Mouse (Mus musculus) heart, adult 11 months (tissue): ENCODE measurements at regions not wholly inside any gene's neighbourhood (a gene's known extent, or its start where the extent isn't known, plus 50 kb on each side); places are given as distances from the start of the nearest gene placed in this dataset.
A peak's percentile ranks its signal among the peaks of the same experiment; 100 is the strongest.
"Not testable (repeated sequence)": the region's sequence is repeated elsewhere in the genome, so short reads cannot be mapped to it uniquely, and the experiment has no call there.

Experiments used
- DNase-seq: peaks from one replicate; pipeline ENCODE4 v3.0.0; 2022

DNA sequence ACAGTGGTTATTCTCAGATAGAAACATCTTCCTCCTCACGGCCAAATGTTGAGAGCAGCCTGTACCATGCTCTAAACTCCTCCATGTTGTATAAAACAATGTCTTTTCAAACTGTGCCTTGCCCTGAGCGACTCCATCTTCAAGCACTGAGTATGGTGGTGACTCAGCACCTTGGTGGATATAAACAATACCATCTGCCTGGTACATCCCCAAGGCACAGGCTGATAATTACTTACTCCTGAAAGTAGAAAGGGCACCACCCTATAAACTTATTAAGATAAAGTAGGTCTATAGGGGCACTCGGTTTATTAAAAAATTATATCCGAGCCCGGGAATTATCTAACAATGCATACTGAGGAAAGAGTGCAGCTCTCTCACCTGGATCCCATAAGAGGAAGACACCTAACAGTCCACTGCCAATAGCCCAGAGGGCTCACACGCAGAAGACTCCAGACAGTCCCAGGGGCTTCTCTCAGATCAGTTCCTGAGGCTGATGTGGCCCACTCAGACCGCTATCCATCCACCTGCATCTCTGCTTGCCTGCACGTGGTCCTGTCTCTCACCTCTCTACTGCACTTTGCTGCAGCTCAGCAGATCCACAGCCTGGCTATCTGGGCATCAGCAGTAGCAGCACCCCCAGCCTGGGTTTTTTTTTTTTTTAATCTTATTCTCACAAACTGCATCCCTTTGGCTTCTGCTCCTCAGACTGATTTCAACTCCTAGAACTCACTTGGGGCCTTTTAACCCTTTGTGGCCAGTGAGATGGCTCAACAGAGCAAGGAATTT is 109.7 kb upstream of the Dlg1 start:
- no peak for DNase-seq

DNA sequence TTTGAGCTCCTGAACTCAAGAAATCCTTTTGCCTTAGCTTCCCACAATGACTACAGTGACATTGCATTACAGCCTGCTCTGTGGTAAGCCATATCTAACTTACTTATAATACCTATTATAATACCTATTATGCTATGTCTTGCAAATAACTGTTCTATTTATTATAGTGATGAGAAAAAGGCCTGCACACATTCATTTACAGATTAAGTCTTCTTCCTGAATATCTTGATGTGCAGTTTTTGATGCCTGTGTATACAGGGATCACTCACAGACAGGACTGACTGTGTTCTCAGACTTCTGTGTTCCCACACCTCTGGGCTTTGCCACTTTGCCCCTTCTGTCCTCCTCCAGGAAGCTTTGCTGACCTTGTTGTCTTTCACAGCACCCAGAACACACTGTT is 102.8 kb upstream of the Dlg1 start:
- no peak for DNase-seq

DNA sequence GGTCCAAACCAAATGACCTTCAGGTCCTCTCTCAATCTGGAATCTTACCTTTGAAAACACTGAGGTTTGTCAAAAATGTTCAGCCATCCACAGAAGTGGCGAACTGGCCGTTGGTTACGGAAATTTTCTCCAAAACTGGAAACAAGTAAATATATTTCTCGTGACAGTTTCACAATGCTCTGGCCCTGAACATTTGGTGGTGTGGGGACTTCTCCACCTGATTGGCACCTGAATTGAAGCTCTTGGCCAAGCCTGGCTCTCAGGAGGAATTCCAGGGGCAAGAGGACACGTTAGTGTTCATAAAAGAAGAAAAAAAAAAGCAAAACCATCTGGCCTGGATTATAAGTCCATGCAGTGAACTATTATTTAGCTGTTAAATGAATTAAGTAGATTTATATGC is 98.3 kb upstream of the Dlg1 start:
- DNase-seq = no peak

DNA sequence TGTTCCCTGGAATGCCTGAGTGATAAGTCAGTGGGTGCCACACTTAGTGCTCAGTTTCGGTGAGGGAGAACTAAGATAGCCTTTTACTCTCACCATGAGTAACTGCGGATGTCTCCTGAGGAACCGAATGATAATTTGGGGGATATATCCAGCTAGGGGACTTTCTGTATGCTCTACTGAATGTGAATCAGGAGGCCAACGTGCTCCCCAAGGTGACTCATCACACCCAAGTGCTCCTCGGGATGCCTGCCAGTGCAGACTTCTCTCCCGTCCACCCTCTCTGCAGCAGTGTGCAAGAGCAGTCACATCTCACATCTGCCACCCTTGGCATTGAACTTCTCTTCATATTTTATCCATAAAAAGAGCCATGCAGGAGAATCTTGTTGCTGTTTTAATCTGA is 94.9 kb upstream of the Dlg1 start:
- DNase-seq = no peak

DNA sequence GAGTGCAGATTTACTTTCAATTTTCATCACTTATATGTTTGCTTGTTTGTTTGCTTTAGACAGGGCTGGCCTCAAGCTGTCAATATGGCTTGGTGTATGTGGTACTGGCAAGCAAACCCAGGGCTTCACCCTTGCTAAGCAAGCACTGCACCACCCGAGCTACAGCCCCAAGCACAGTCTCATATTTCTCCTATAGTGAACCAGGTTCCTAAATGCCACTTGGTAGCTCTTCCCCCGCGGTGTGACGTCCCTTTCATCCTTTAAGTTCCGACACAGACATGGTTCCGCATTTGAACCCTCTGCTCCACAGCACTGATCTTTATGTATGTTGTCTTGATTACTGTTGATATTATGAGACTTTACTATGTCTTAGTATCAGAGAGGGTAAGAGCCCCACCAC is 93.4 kb upstream of the Dlg1 start:
- DNase-seq = no peak

DNA sequence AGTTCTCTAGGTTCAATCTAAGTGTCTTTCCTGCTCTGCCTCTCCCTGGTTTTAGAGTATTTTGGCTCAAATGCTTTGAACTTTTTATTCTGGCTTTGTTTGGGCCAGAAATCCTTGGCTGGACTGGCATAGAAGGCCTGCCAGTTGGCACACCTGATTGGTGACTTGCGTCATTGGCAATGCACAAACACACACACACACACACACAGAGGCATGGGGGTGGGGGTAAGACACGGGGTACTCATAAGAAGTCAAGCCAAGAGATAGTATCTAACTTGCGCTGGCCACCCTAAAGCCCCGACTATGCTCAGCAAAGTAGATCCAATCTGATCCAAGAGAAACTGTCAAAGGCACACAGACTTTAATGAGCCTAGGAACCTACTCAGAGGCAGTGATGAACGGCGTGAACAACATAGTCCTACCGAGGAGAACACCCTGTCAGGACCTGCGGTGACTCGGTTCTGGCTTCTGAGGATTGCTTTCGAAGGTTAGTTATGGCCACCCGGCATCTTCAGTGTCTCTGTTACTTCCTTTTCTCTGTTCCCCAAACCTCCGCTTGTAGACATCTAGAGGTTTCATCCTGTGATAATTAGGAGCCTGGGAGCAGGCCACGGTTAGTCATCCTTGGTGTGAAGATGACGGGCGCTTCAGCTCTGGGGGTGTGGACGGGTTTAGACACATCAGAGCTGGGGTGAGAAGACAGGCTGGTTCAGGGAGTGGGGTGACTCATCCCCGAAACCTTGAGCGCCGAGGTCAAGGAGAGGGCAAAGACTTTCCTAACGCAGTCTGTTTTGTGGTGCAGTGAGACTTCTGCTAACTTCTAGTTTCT is 92.7 kb upstream of the Dlg1 start:
- no peak for DNase-seq

DNA sequence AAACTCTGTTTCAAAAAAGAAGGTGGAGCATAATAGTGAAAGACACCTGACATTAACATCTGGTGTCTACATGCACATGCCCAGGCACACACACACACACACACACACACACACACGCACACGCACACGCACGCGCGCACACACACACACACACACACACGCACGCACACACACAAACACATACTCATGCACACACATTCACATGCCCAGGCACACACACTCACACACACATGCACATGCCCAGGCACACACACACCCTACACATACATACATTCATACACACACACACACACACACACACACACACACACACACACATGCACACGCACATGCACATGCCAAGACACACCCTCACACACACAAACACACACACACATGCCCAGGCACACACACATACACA is 89.4 kb upstream of the Dlg1 start:
- DNase-seq = not testable (repeated sequence)

DNA sequence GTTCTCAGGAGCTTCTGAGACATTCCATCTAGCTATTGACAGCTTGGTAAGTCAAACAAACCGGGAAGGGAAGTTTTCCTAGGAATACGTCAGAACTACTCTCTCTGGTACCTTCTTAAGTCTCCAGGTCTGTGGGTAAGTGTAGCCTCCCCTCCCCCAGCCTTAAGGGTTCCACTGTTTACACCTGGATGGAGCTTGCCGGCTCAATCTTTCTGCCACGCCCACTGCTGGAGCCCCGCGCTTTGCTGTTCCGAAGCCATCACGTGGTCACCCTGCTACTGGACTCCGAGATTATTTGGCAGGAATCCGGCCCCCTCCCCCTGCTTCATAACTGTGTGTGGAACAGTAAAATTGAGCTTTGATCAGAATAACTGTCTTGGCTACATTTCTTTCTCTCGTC is 87.6 kb upstream of the Dlg1 start:
- DNase-seq = not testable (repeated sequence)

DNA sequence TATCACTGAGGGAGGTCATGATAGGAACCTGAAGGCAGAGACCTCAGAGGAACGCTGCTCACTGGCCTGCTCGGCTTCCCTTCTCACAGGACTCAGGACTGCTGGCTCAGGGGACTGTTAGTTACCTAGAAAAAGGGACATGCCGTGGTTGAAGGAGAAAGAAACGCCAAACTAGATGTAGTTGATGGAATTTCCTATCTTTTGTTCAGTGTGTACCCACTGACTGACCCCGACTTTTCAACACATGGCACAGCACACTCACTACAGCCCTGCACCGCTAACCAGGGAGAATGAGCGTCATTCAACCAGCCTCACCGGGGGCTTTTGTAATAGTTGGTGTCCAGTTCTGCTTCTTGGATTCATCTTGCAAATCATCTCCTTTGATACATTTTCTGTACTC is 86.8 kb upstream of the Dlg1 start:
- no peak for DNase-seq

DNA sequence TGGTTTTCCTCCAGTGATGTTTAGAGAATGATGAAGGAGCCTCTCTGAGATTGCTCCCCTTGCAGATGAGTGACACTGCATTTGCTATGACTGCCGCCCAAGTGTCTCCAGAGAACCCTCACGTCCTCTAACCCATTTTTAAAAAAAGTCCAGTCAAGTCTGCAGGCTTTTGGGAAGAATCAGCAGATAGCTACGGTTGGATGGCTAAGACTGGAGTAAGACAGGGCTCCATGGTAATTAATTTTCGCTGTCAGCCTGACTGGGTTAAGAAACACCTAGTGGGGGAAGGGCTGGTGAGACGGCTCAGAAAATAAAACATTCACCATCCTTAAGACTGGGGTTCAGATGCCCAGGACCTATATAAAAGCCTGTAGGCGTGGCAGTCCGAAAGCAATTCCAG is 85.9 kb upstream of the Dlg1 start:
- DNase-seq = no peak

DNA sequence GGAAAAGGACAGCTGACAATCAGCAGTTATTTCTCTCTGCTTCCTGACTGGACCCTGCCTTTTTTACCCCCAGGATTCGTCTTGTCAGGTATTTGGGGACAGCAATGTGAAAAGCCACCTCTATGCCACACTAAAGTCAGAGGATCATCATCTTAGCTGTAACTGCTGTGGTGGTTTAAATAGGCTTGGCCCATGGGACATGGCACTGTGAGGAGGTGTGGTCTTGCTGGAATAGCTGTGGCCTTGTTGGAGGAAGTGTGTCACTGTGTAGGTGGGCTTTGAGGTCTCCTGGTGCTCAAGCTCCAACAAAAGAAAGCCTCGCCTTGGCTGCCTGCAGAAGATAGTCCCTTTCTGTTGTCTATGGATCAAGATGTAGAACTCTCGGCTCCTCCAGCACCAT is 83.9 kb upstream of the Dlg1 start:
- DNase-seq = no peak

DNA sequence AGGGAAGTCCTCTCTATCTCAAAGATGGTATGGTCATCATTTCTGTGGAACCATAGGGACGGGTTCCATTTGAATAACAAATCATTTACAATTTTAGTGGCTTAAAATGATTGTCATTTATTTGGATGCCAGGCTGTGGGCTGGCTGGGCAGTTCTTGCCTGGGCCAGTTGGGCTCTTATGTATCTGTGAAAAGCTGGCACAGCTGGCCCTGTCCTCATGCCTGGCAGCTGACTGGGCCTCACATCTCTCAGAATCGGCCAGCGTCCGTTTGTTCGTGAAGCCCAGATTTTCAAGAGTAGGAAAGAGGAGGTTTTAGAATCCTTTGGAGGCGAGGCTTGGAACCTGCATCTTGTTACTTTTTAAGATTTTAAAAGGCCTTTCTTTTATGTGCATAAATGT is 82.5 kb upstream of the Dlg1 start:
- no peak for DNase-seq

DNA sequence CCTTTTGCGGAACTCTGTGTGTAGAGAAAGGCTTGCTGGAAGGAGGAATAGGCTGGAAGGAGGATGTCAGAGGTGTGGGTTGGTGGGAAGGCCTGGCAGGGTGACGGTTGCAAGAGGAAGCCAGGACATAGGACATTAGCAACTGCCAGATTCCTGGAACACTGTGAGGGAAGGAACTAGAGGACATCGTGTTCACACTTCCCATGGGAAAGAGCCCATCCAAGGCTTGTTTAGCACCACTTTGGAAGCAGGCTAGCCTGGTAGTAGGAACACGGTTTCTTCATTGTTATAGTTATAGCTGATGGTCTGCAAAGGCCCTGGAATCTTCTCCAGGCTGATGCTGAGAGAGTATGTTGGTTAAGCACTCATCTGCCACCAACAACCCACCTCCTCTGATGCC is 80.4 kb upstream of the Dlg1 start:
- DNase-seq = peak; percentile 93

DNA sequence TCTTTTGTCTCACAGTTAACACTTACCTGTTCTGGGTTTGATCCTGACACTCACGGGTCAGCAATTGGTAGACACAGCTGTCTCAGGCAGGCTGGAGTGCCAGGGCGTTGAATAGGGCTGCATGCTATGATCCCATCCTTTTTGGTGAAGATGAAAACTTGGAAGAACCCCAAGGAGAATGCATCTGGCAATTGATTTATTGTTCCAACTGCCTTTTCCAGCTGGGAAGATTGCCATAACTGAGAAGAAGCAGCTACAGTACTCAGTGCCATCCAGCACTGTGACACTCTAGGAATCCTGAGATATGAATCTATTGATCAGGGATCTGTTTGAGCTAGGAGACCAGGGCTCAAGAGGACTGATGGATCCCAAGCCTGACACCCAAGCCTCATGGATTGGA is 79.6 kb upstream of the Dlg1 start:
- DNase-seq = no peak

DNA sequence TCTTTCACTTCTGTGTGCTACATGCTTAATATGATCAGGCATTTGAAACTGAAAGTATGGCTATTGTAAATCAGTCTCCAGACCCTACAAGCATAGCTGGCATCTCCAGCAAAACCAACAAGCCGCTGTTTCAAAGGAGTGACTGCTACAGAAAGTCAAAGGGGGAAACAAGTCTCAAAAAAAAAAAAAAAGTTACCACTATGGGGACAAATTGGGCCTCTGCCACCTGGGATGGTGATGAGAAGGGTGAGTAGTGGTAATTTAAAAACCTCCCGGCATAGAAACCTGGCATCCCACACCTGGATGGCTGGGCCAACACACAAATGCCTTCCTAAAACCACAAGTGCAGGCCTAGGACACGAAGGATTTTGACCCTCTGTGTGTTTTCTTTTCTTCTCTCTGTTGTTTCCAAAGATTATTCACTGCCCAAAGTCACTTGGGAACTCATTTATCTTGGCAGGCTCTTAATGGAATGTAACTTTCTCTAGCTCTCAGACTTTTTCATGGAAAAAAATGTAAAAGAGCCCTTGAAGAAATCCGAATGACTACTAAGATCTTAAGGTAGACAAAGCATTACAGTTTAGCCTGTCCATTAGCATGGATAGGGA is 78.9 kb upstream of the Dlg1 start:
- DNase-seq = no peak

DNA sequence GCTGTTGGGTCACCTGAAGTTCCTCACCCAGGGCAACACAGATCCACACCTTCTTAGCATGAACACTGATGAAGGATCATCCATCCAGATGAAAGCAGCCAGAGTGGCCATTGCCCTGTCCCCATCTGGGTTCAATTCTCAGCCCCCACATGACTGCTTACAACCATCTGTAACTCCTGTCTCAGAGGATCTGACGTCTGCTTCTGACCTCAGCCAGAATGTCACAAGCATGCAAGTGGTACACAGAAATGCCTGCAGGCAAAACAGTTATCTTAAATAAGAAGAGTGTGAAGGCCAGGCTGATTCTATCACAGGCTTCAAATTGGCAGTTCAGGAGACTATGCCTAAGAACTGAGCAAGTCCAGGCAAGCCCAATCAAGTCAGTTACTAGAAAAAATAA is 76.2 kb upstream of the Dlg1 start:
- DNase-seq = no peak

DNA sequence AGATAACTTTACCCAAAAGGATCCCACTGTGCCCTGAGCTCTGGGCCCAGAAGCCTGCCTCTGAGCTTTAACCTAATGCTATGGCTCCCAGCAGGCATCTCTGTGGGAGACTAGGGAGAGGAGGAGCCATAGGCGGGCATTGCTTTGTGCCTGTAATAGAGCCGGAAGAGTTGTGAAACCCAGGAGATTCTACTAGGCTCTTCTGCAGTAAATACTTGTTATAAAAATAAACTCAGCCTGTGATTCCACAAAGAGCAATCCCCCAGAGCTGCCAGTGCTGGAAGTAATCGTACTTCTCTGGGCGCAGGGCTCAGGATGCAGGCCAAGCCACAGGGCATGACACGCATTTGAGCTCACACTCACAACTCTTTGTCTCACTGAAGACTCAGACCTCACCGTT is 73.7 kb upstream of the Dlg1 start:
- no peak for DNase-seq

DNA sequence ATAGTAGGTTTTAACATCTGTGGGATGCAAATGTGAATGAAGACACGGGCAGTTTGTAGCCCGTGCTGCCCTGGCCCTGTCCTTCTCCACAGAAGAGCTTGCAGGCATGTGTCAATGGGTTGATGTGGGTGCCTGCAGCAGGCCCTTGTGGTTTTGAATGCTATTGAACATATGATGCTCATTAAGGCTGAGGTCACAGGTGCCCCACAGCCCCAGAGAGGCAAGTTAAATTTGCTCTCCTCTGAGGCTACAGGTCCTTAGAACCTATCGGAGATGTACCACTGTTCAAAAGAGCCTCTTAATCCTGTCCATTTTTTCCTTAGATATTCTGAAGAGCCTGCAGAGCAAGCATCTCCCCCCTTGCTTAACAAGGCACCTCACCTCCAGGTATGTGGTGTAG is 71.7 kb upstream of the Dlg1 start:
- DNase-seq = no peak

DNA sequence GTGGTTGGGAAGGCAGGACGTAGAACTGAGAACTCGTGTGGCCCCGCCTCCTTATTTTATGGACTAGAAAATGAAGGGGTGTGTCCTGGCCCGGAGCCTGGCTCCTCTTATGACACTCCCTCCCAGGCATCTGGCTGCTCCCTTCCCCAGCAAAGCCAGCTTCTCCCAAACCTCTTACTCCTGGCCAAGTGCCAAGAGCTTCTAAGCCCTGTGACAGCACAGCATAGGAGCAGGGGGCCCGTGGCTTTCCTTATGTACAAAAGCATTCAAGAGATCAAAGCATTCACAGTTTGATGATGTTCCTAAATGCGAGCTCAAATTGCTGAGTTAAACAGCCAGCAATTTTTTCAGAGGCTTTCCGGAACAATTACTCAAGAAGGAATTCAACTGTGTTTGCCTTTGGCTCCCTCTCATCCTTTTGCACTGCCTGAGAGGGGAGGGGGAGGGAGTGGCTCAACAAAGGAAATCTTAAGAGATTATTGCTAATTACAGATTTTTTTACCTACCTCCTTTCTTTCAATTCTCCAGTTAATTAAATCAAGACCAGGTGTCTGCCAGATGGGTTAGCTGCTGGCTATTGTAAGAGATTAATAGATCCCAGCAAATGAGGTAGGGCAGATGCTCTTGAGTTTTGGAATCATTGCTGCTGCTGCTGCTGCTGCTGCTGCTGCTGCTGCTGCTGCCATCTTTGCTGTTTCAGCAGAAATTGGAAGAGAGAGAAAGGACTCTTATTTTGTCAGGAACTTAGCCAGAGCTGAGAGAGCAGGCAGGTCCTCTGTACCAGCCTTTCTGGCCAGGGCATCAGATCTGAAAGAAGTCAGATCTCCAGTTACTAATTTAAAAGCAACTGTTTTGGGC is 71.0 kb upstream of the Dlg1 start:
- DNase-seq = peak; percentile 96

DNA sequence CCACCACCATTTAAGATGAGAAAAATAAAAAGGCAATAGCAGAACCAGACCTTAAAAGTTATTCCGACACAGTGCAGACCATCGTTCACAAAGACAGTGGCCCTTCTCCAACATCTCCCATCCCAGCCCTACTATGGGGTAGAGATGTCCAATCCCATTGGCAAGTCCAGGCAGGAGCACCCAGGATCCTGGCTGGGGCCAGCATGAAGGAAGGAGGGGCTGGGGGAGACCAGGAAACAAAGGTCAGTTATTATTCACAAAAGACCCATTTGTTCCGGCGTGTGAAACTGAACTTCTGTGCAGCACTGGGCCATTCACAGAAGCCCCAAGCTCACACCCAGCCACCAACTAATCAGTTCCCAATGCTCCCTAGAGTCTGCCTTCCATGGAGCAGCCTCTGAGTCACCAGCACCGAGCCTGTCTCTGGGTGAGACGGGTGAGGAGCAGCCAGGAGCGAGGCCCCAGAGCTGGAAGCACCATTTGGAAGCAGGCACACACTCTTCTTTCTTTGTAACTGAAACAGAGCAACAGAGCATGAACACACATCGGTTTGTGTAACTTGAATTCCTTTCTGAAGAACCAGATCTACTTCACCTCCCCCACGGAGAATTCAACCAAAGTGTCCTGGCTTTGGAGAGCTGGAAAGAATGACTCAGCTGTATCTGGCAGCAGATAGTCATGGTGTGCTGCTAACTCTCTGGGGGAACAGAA is 70.1 kb upstream of the Dlg1 start:
- peak; percentile 98 for DNase-seq

DNA sequence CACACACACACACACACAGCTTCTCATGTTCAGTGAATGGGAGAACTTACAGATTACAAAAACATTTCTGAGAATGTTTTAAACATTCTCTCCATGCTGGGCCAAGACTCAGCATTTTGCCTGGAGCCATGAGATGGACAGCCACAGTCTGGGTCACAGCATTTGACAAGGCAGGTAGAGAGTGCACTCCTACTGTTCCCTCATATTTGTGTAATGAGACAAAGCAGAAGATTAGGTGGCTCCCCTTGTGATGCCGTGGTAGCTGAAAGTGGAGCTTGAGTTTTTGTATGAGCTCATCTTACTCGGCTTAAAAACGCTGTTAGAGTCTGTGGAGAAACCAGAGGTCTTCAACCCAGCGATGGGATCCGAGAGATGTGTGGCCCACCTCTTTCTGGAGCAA is 65.3 kb upstream of the Dlg1 start:
- no peak for DNase-seq

DNA sequence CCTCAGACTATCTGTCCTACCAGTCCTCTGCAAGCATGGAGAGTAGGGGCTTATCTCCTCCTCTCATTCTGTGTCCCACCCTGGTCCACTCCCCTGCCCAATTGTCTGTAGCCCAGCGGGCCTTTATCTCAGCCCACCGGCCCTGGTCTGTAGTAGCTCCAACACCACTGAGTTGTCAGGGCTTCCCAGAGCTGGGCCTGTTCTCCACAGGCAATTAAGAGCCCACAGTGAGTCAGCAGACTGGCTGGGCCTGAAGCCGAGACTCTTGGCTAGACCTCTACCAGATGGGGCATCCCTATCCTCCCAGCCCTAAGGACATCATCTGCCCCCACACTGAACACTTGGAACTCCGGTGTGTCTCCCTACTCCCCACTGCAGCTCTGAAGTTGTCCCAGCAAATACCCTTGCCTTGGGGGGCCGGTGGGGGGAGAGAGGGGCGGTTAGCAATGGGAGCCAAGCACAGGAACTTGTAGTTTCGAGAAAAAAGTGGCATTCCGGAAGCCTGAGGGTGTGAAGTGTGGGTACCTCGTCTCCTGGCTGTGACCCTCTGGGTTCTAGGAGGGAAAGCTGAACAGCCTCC is 64.7 kb upstream of the Dlg1 start:
- DNase-seq = peak; percentile 96
